Mouse (Mus musculus) macrophage (primary cell): Measurements from ENCODE around the gene Tgtp2. TPM values are rescaled to one million over a fixed set of nuclear protein-coding genes. Genes with fewer than 3 reads are reported as not detected.
"Not testable (repeated sequence)": the region's sequence is repeated elsewhere in the genome, so short reads cannot be mapped to it uniquely, and the experiment has no call there.

Experiments used
- H3K27ac ChIP-seq: fragments of 350-480 bp; formaldehyde crosslinking; 2 replicates; pipeline ENCODE4 v1.9.0; 2021
- H3K36me3 ChIP-seq: fragments of 350-480 bp; formaldehyde crosslinking; 2 replicates; pipeline ENCODE4 v1.9.0; 2021; ENCODE audit errors: inconsistent target
- H3K4me3 ChIP-seq: fragments of 350-480 bp; formaldehyde crosslinking; 2 replicates; pipeline ENCODE4 v1.9.0; 2021; ENCODE audit errors: inconsistent target
- H3K79me2 ChIP-seq: fragments of 350-480 bp; formaldehyde crosslinking; 2 replicates; pipeline ENCODE4 v1.9.0; 2021; ENCODE audit errors: inconsistent target
- WGBS: methylation state at CpG from one replicate; pipeline ENCODE4 v1.1.7; 2026; ENCODE audit warnings: inconsistent platforms; ENCODE audit not compliant: missing documents; 5-methylcytosine and 5-hydroxymethylcytosine counted together
- polyA plus RNA-seq: library from polyadenylated mRNA; stranded (reverse); fragments of 250-400 nt; gene quantifications from 3 replicates; pipeline ENCODE4 v1.2.4, GENCODE M21; 2018; ENCODE audit warnings: inconsistent platforms

Tgtp2 gene
- polyA plus RNA-seq, 1 experiment from 2014 or later: 27.3 TPM

DNA sequence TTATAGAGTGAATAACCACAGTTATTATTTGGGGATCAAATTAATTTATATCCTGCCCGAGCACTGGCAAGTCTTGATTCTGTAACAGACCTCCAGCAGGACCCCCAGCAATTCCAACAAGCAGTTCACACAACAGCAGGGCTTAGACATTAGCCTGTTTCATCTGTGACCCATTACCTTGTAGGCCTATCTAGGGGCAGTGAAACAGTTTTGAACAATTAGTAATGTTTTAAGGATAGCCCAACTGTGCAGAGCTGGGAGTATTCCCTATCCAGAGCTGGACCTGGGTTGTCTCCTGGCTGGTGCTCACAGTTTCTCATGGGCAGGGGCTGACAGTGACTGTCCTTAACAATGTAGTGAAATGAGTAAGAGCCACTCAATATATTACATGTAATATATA is 13.0 kb upstream of the Tgtp2 start:
- H3K27ac ChIP-seq: peak overlapping the region; percentile 93
- H3K4me3 ChIP-seq: peak overlapping the region; percentile 20
- 11% methylated on average over 1 of the region's 1 CpGs for WGBS
- H3K79me2 ChIP-seq: peaks cover 29% of the 10 kb centered on the region; the same call in 1 of the 2 replicates
- H3K36me3 ChIP-seq: no peaks in the 10 kb centered on the region

DNA sequence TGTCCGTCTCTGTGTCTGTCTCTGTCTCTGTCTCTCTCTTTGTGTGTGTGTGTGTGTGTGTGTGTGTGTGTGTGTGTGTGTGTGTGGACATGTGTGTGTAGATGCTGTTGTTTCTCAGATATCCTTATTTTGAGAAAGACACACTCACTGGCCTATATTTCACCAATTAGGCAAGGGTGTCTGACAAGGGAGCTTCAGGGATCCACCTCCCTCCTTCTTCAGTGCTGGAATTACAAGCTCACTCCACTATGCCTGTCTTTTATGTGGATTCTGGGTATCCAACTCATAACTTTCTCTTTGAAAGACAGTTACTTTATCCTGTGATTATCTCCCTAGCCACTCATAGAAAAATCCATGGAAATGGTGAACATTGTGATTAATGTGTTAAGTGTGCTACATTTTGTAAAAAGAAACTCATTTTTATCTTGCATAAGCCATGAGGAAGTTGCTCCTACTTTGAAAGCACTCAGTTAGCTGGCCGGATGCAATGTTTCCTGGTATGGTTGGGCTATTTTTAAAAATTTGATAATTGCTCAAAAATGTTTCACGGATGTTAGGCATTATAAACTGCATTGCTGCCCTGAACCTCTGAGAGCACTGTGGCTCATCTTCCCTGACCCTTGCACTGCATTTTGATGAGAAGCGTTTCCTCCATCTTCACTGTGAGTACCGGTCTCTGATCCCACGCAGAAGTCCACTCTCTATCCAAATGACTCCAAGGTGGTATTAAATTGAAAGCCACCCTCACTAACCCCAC is 12.2 kb upstream of the Tgtp2 start, which contains the start of gene Ifi47:
TSS of gene Ifi47 (plus strand) at position 587 of the 757 bp plus-strand sequence.
- WGBS: 6% methylated on average over 6 of the region's 6 CpGs
- peaks cover 29% of the 10 kb centered on the region; the same call in 1 of the 2 replicates for H3K79me2 ChIP-seq
- H3K4me3 ChIP-seq: peak within 1 kb of the TSS; percentile 20
- H3K27ac ChIP-seq: peak within 1 kb of the TSS; percentile 93
- not testable (repeated sequence) for H3K36me3 ChIP-seq

DNA sequence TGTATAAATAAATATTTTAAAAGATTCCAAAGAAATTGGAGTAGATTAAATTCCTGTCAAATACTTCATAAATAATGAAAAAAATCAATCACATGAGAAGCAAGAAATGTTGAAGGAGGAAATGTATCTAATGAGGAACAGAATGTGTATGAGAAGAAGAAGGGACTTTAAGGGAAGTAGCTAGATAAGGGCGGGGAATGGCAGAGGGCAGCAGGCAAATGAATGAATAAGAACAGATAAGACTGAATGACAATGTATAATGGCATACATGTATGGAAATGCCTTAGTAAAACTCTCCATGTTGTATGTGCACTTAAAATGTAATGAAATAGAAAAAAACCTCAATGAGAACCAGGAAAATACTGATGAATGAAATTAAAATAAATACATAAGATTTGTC is 4.4 kb upstream of the Tgtp2 start:
- 44% methylated on average over 1 of the region's 1 CpGs for WGBS
- Histone ChIP-seq H3K36me3 (no peaks in the 10 kb centered on the region), H3K79me2 (peaks cover 7% of the 10 kb centered on the region; the same call in 1 of the 2 replicates), H3K4me3 (no peak overlapping the region), H3K27ac (no peak overlapping the region)

DNA sequence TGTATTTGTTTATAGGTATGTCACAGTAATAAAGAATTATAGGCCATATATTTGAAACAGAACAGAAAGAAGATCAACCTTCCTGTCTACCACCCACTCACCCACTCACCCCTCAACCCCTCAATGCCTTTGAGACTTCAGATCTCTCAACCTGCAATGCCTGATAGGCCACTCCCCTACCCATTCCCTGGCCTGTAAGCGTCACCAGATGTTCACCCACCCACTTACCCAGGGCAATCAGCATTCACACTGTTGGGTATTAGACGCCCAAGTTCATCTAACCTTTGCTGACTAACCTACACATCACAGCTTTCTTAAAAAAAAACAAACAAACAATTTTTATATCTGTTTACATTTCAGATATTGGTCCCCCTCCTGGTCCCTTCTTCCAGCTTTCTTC is 2.1 kb downstream of the Tgtp2 start:
- Histone ChIP-seq H3K79me2 (peaks cover 34% of the 10 kb centered on the region), H3K4me3 (peak overlapping the region; percentile 13; the same call in 1 of the 2 replicates)
- H3K36me3 ChIP-seq, H3K27ac ChIP-seq: not testable (repeated sequence)
- 50% methylated on average over 1 of the region's 2 CpGs for WGBS

DNA sequence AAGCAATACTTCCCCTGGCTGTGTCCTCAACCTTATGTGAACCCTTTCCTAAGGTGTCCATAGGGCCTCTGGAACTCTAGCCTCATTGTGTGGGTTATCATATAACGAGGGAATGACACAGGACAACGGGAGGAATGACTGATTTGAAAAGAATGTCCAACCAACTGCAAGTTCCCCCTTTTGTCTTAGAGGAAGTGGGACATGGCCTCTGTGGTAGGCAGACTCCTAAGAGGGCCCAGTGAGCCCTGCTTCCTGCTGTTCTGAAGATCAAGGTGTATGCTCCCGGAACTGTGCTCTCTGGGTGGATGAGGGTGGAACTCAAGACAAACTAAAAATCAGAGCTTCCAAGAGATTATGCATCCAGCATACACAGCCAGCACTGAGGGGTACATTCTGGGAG is 3.9 kb downstream of the Tgtp2 start:
- peaks cover 34% of the 10 kb centered on the region for H3K79me2 ChIP-seq
- H3K4me3 ChIP-seq, H3K36me3 ChIP-seq, H3K27ac ChIP-seq: not testable (repeated sequence)
- WGBS: no CpG with 5 or more reads among the region's 3 CpGs

DNA sequence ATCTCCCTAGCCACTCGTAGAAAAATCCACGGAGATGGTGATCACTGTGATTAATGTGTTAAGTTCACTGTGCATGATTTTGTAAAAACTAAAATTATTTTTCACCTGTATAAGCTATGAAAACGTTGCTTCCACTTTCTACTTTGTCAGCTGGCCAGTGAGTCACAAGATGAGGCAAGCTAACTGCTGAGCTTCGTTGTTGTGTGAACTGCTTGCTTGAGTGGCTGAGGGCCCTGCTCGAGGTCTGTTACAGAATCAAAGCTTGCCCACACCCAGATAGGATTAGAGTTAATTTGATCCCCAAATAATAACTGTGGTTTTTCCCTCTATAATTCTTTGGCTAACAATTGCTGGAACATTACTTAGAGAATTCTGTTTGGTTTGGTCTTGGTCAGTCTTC is 12.1 kb downstream of the Tgtp2 start:
- not testable (repeated sequence) for H3K27ac ChIP-seq, H3K4me3 ChIP-seq, H3K36me3 ChIP-seq
- peaks cover 16% of the 10 kb centered on the region for H3K79me2 ChIP-seq
- no CpG with 5 or more reads among the region's 5 CpGs for WGBS

DNA sequence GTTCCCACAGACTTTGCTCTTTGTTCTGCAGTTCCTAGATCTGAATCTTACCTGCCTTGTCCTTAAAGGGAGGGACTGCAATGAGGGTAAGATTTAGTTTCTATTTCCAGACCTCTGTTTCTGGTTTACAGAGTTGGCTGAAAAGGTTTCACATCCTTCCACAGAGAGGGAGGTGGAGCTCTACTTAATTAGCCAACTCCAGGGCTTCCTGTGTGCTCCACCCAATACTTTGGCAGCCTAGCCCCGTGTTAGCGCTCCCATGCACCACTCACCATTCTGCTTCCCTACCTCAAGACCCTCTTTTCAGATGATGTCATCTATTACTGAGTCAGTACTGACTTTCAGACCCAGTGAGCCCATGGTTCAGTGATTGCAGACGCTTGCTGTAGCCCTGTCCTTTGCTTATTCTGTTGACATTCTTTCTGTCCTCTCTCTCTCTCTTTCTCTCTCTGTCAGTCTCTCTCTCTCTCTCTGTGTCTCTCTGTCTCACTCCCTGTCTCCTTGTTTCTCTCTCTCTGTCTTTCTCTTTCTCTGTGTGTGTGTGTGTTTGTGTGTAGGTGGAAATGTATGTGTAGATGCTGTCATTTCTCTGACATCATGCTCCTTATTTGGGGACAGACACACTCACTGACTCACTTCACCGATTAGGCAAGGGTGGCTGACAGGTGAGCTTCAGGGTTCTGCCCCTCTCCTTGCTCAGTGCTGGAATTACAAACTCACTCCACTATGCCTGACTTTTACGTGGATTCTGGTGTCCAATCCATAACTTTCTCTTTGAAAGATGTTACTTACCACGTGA is 12.7 kb downstream of the Tgtp2 start, which contains the start of gene 9930111J21Rik2:
TSS of gene 9930111J21Rik2 (minus strand) at position 150 of the 799 bp plus-strand sequence.
- WGBS: no CpG with 5 or more reads among the region's 6 CpGs
- H3K4me3 ChIP-seq, H3K36me3 ChIP-seq: not testable (repeated sequence)
- Histone ChIP-seq H3K79me2 (peaks cover 16% of the 10 kb centered on the region), H3K27ac (peak within 1 kb of the TSS; percentile 64)

DNA sequence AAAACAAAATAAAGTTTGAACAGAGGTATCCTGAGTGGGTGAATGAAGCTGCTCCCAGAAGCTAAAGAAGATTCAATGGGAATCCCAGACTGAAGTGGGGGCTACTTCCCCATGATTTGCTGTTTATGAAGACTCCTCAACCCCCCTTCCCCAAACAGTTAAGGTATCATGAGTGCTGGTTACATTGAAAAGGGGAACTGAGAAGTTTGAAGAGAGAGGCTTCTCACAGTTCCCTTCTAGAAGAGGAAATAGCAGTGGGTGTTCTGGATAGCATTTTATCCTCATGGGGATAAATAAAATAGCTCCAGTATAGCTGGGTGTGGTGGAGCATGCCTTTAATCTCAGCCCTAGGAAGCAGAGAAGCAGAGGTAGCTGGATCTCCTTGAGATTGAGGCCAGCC is 13.9 kb downstream of the Tgtp2 start:
- H3K27ac ChIP-seq, H3K36me3 ChIP-seq, H3K4me3 ChIP-seq: not testable (repeated sequence)
- peaks cover 23% of the 10 kb centered on the region for H3K79me2 ChIP-seq

DNA sequence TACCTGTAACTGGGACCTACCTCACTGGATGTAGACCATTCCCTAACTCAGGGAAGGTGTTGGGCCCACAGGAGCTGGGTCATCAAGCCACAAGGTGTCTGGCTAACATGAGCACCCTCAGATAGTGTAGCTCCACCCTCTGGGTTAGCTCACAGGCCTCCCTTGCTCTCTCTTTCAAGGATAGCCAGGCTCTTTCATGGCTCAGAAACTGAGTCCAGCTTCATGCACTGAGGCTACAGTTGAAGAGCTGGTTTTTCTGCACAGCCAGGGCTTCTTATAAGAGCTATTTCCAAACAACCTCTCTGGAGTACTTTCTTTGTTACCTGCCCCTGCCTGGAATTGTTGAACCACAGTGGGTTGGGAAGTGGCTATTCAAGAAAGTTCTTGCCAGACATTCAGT is 51.9 kb downstream of the Tgtp2 start:
- H3K36me3 ChIP-seq, H3K79me2 ChIP-seq, H3K4me3 ChIP-seq, H3K27ac ChIP-seq: not testable (repeated sequence)

Other genes starting within 250 kb of the Tgtp2 start
- 40.1 to 48.8 TPM (median 47.2 TPM) in 3 replicates for gene Trim41, start 246.9 kb downstream of the Tgtp2 start, polyA plus RNA-seq
- gene Trim7, start 238.1 kb downstream of the Tgtp2 start, polyA plus RNA-seq: 1.1 to 1.4 TPM (median 1.2 TPM) in 3 replicates
- gene Gm12184, start 237.6 kb downstream of the Tgtp2 start, polyA plus RNA-seq: 0.75 to 2.7 TPM (median 1.7 TPM) in 3 replicates
- gene Irgm1, start 192.5 kb downstream of the Tgtp2 start, polyA plus RNA-seq: 118 to 323 TPM (median 130 TPM) in 3 replicates
- gene Gm5431, start 162.0 kb downstream of the Tgtp2 start, polyA plus RNA-seq: 43.5 to 99.6 TPM (median 62.6 TPM) in 3 replicates
- gene Psme2b, start 118.0 kb downstream of the Tgtp2 start, polyA plus RNA-seq: 12.3 to 45.7 TPM (median 19.2 TPM) in 3 replicates
- 1.7 to 2.7 TPM (median 2.5 TPM) in 3 replicates for gene Olfr56, start 85.3 kb downstream of the Tgtp2 start, polyA plus RNA-seq
- 13.0 to 45.0 TPM (median 18.5 TPM) in 3 replicates for gene 9930111J21Rik1, start 84.8 kb downstream of the Tgtp2 start, polyA plus RNA-seq
- gene Gm12185, start 72.0 kb downstream of the Tgtp2 start, polyA plus RNA-seq: 0.58 to 2.3 TPM (median 0.77 TPM) in 3 replicates
- 0.63 to 6.2 TPM (median 1.7 TPM) in 3 replicates for gene Tgtp1, start 70.0 kb downstream of the Tgtp2 start, polyA plus RNA-seq
- 39.3 to 117 TPM (median 92.6 TPM) in 3 replicates for gene 9930111J21Rik2, start 13.0 kb downstream of the Tgtp2 start, polyA plus RNA-seq
- gene Ifi47, start 12.4 kb upstream of the Tgtp2 start, polyA plus RNA-seq: 34.8 to 249 TPM (median 64.0 TPM) in 3 replicates
- not detected in 3 replicates for gene Olfr1396, start 50.7 kb upstream of the Tgtp2 start, polyA plus RNA-seq
- gene Olfr1395, start 78.1 kb upstream of the Tgtp2 start, polyA plus RNA-seq: not detected in 3 replicates
- gene Olfr1394, start 90.2 kb upstream of the Tgtp2 start, polyA plus RNA-seq: not detected in 3 replicates
- 0.06 TPM in 1 of 3 replicates, not detected in the others for gene Btnl9, start 123.0 kb upstream of the Tgtp2 start, polyA plus RNA-seq
- gene Zfp62, start 139.1 kb upstream of the Tgtp2 start, polyA plus RNA-seq: 20.8 to 33.5 TPM (median 22.4 TPM) in 3 replicates
- gene Mgat1, start 180.0 kb upstream of the Tgtp2 start, polyA plus RNA-seq: 43.2 to 95.3 TPM (median 69.7 TPM) in 3 replicates
- not detected in 3 replicates for gene Olfr1393, start 214.1 kb upstream of the Tgtp2 start, polyA plus RNA-seq
- gene Olfr1392, start 221.1 kb upstream of the Tgtp2 start, polyA plus RNA-seq: 0.16 TPM in 1 of 3 replicates, not detected in the others
- gene Olfr10, start 240.5 kb upstream of the Tgtp2 start, polyA plus RNA-seq: not detected in 3 replicates